Mouse (Mus musculus): Measurements from ENCODE around the gene Ucp3. TPM values are rescaled to one million over a fixed set of nuclear protein-coding genes. Genes with fewer than 3 reads are reported as not detected.
A peak's percentile ranks its signal among the peaks of the same experiment; 100 is the strongest.

The Ucp3 gene
- polyA plus RNA-seq, 1 experiment from 2014 or later: not detected

DNA sequence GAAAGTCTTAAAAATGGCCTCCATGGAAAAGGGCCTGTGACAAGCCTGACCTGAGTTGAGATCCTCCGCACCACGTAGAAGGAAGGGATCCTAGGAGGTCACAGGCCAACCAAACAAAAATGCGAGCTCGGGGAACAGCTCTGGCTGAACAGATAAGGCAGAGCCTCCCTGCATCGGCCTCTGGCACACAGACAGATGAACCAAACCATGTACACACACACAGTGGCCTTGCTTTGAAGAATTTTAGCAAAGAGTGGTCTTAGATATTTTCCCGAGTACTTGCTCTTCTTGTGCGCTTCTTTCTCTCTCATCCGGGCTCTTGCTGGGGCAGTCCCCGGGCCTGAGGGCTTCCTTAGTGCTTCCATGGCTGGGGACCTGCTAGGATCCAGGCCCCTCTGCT is 9.6 kb upstream of the Ucp3 start:
- Histone ChIP-seq H3K27me3 (no peaks in the 10 kb centered on the region), H3K9ac (no peak overlapping the region), H3K36me3 (peaks cover 16% of the 10 kb centered on the region), H3K9me3 (no peaks in the 10 kb centered on the region), H3K27ac (replicated peaks) (no peak overlapping the region), H3K4me2 (no peak overlapping the region), H3K4me1 (replicated peaks) (0 out of 2 replicates have a peak, but pooled peaks cover 7% of the 10 kb centered on the region), H3K4me3 (no peak overlapping the region)
- 91% methylated on average over 9 of the region's 9 CpGs for WGBS
- no peak for ATAC-seq (ENCODE audit: low FRiP score, low read depth)

DNA sequence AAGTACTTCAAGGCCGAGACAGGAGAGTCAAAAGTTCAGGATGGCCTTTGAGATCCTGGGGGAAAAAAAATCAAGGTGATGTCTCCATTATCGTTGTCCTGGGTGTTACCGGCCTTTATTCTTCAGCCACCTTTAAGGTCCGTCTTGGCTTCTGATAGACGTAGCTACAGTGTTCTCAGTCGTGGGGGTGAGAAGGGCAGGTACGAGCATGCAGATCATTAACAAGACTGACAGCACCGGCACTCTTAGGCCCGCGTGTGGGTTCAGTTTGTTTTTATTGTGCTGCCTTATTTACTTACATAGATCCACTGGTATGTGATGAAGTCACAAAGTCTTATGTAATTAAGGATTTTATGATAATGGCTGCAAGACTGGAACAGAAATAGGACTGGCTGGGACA is 9.0 kb upstream of the Ucp3 start:
- Histone ChIP-seq H3K36me3 (peaks cover 16% of the 10 kb centered on the region), H3K4me3 (no peak overlapping the region), H3K27ac (replicated peaks) (no peak overlapping the region), H3K4me2 (no peak overlapping the region), H3K4me1 (replicated peaks) (0 out of 2 replicates have a peak, but pooled peaks cover 7% of the 10 kb centered on the region), H3K9ac (no peak overlapping the region), H3K9me3 (no peaks in the 10 kb centered on the region), H3K27me3 (no peaks in the 10 kb centered on the region)
- ATAC-seq (ENCODE audit: low FRiP score, low read depth): no peak
- 93% methylated on average over 10 of the region's 10 CpGs for WGBS

DNA sequence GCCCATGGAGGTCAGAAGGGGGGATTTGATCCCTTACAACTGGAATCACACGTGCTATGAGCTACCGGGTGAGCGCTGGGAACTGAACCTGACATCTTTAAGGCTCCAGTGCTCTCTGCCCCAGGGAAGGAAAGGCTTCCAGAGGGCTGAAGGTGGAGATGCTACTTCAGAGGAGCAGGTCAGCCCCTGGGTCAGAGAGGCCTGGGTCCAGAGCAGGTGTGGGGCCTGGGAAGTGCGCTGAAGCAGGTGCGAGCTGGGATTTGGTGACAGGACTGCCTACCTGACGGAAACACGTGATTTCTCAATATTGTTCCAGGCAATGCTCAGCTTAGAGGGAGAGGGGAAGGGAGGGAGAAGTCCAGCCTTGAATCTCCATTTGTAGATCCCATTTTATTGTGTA is 8.5 kb upstream of the Ucp3 start:
- ATAC-seq (ENCODE audit: low FRiP score, low read depth): no peak
- Histone ChIP-seq H3K4me1 (replicated peaks) (0 out of 2 replicates have a peak, but pooled peaks cover 7% of the 10 kb centered on the region), H3K27ac (replicated peaks) (no peak overlapping the region), H3K4me2 (no peak overlapping the region), H3K36me3 (peaks cover 15% of the 10 kb centered on the region), H3K9me3 (no peaks in the 10 kb centered on the region), H3K27me3 (no peaks in the 10 kb centered on the region), H3K9ac (no peak overlapping the region), H3K4me3 (no peak overlapping the region)
- WGBS: 97% methylated on average over 7 of the region's 7 CpGs

DNA sequence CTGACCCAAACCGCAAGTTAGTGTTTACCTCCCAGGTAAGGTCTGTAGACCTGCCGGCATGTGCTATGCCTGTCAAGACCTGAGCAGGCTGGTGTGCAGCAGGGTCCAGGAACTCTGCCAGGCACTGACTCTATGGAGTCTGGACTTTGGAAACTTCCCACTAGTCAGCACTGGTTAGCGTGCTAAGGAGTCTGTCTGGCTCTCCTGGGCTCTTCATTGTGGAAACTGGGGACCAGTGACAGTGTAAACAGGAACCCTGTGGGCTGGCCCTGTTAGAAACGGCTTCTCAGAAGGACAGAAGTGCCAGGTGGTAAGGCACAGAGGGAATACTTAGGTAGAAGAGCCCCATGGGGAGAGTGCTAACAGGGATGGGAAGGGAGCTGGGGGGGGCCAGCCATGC is 7.5 kb upstream of the Ucp3 start:
- H3K4me1 ChIP-seq (replicated peaks): 0 out of 2 replicates have a peak, but pooled peaks cover 7% of the 10 kb centered on the region
- H3K36me3 ChIP-seq: peaks cover 9% of the 10 kb centered on the region
- no peak overlapping the region; the same call in 1 of the 2 replicates for H3K27ac ChIP-seq (replicated peaks)
- 88% methylated on average over 4 of the region's 4 CpGs for WGBS
- H3K9ac ChIP-seq: no peak overlapping the region
- H3K4me3 ChIP-seq: no peak overlapping the region
- no peaks in the 10 kb centered on the region for H3K27me3 ChIP-seq
- H3K9me3 ChIP-seq: no peaks in the 10 kb centered on the region
- no peak for ATAC-seq (ENCODE audit: low FRiP score, low read depth)
- no peak overlapping the region for H3K4me2 ChIP-seq

DNA sequence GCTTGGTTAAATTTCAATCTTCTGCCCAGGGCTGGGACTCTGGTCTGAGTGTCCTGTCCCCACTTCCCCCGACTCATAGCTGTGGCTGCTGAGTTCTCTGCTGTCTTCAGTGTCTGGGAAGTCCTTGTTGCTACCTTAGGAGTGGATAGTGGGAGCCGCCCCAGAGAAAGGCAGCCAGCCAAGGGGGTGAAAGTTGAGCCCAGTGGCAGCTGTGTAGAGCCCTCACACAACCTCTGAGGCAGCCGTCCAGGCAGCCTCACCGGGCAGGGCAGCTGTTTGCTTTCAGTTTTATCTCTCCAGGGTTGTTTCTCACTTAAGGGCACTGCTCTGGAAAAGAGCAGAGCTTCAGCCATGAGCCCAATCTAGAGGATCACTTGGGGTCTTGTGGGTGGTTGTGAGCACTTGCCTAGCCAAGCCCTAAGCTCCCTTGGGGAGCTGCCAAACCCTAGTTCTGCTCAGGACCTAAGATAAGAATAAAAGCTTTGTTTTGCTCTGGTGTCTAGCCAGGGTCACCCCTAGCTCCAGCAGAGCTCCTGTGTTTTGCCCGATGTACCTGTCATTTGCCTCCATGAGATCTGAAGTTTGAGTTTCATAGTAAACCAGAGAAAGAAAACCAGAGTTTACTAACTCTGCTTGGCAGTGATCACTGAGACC is 7.0 kb upstream of the Ucp3 start:
- Histone ChIP-seq H3K27ac (replicated peaks) (no peak overlapping the region; the same call in 1 of the 2 replicates), H3K4me1 (replicated peaks) (0 out of 2 replicates have a peak, but pooled peaks cover 7% of the 10 kb centered on the region), H3K9ac (no peak overlapping the region), H3K4me2 (no peak overlapping the region), H3K4me3 (no peak overlapping the region), H3K36me3 (peaks cover 5% of the 10 kb centered on the region; the same call in 1 of the 2 replicates), H3K27me3 (no peaks in the 10 kb centered on the region), H3K9me3 (no peaks in the 10 kb centered on the region)
- WGBS: 71% methylated on average over 5 of the region's 5 CpGs
- ATAC-seq (ENCODE audit: low FRiP score, low read depth): peak; percentile 59; the same call in 1 of the 2 replicates

DNA sequence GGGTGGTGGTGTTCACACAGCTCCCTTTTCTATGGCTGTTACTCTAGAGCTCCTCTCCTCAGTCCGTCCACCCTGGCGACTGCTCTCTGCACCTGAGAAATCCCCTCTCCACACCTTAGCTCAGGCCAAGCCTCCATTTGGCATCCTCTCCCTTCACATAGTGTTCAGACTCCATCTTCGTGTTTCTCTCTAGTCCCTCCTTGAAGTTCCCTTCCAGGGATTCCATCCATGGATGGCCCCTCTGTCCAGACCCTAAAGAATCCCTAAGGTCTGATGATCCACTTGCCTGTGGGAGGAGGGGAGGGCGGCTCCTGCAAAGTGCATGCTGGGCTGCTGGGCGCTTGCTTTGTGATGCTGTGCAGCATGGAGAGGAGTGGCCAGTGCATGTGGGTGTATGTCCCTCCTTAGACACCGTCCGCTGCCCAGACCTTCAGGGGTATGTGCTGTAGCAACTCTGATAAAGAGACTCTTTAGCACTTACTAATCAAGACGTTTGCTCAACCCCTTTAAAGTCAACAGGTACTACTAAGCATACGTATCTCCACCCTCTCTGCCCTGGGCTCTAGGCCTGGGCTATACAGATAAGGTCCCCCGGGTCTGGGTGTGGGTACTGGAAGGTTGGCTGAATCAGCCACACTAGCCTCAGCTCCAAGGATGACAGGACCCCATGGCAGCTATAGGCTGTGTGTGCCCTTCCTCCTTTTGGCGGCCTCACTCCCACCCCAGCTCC is 5.8 kb upstream of the Ucp3 start:
- Histone ChIP-seq H3K4me1 (replicated peaks) (0 out of 2 replicates have a peak, but pooled peaks cover 7% of the 10 kb centered on the region), H3K27me3 (no peaks in the 10 kb centered on the region), H3K9ac (no peak overlapping the region), H3K4me3 (no peak overlapping the region), H3K4me2 (no peak overlapping the region), H3K36me3 (peaks cover 5% of the 10 kb centered on the region; the same call in 1 of the 2 replicates), H3K9me3 (no peaks in the 10 kb centered on the region), H3K27ac (replicated peaks) (no peak overlapping the region)
- WGBS: 93% methylated on average over 11 of the region's 11 CpGs
- ATAC-seq (ENCODE audit: low FRiP score, low read depth): peak; percentile 42; the same call in 1 of the 2 replicates

DNA sequence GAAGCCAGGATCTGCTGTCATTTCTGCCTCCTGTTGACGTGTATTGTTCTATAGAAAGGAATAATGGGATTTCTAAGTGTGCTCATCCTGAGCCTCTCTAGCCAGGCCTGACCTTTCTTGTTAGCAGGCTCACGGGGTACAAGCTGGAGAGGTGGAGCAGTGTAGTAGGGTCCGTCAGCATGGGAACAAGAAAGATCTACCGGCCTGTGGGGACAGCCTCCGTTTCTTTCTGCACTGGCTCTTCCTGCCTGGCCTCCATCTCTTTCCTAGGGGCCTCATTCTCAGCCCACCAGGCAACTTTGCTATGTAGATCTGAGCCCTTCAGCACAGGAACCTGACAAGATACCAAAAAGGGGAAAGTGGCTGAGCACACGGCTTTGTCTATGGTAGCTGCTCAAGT is 4.0 kb upstream of the Ucp3 start:
- no peak for ATAC-seq (ENCODE audit: low FRiP score, low read depth)
- no peak overlapping the region for H3K27ac ChIP-seq (replicated peaks)

DNA sequence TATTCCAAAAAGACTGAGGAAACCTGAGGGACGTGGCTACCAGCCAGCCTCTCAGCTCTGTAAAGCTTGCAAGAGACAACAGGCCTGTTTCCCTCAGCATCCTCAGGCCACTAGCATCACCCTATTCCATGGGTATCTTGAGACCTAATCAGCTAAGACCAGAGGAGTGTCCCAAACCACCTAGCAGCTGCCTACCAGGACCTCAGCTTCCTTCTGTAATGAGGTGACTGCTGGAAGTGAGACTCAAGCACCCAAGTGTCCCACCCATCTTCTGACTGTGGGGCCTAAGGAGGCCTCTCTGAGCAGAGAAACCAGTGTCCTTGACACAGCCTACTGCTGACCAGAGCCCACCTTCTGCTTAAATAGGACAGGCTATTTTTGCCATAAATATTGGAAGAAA is 3.3 kb upstream of the Ucp3 start:
- 91% methylated on average over 1 of the region's 1 CpGs for WGBS
- no peaks in the 10 kb centered on the region for H3K9me3 ChIP-seq
- no peak for ATAC-seq (ENCODE audit: low FRiP score, low read depth)
- H3K36me3 ChIP-seq: peaks cover 5% of the 10 kb centered on the region; the same call in 1 of the 2 replicates
- no peak overlapping the region for H3K4me2 ChIP-seq
- 0 out of 2 replicates have a peak, but pooled peaks cover 7% of the 10 kb centered on the region for H3K4me1 ChIP-seq (replicated peaks)
- H3K27ac ChIP-seq (replicated peaks): no peak overlapping the region
- H3K4me3 ChIP-seq: no peak overlapping the region
- no peaks in the 10 kb centered on the region for H3K27me3 ChIP-seq
- H3K9ac ChIP-seq: no peak overlapping the region

More for the DNA sequence above, 4.0 kb upstream of the Ucp3 start:
- WGBS: 92% methylated on average over 6 of the region's 6 CpGs
- Histone ChIP-seq H3K9ac (no peak overlapping the region), H3K27me3 (no peaks in the 10 kb centered on the region), H3K4me2 (no peak overlapping the region), H3K4me3 (no peak overlapping the region), H3K36me3 (peaks cover 5% of the 10 kb centered on the region; the same call in 1 of the 2 replicates), H3K4me1 (replicated peaks) (0 out of 2 replicates have a peak, but pooled peaks cover 7% of the 10 kb centered on the region), H3K9me3 (no peaks in the 10 kb centered on the region)

DNA sequence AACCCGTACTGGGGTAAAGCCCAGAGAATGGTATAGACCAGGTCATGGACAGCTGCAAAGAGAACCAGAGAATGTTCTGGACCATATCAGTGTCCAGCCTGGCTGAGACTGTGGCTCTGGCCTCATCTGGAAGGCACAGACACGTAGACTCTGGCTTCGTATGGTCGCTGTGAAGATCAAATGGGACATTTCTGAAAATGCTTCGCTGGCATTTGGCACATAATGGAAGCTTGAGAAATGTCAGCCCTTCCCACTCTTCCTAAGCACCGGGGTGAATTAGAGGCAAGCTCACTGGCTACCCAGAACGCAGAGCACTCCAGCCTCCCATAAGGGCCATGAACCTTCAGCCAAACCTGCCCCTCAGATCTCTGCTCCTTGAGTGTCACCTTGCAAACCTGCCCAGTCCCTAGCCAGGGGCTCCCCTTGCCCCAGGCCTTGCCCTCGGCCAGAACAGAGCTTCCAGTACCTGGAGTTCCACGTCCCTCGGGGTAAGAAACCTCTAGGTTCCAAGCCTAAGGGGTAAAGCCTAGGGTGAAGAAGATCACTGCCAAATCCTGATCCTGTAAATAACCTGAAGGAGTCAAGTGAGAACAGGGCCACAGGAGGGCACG is 1.9 kb upstream of the Ucp3 start:
- Histone ChIP-seq H3K4me3 (no peak overlapping the region), H3K27ac (replicated peaks) (no peak overlapping the region), H3K36me3 (peaks cover 5% of the 10 kb centered on the region; the same call in 1 of the 2 replicates), H3K4me2 (no peak overlapping the region), H3K27me3 (no peaks in the 10 kb centered on the region), H3K9me3 (no peaks in the 10 kb centered on the region), H3K4me1 (replicated peaks) (no peaks in the 10 kb centered on the region), H3K9ac (no peak overlapping the region)
- 94% methylated on average over 11 of the region's 11 CpGs for WGBS
- no peak for ATAC-seq (ENCODE audit: low FRiP score, low read depth)

DNA sequence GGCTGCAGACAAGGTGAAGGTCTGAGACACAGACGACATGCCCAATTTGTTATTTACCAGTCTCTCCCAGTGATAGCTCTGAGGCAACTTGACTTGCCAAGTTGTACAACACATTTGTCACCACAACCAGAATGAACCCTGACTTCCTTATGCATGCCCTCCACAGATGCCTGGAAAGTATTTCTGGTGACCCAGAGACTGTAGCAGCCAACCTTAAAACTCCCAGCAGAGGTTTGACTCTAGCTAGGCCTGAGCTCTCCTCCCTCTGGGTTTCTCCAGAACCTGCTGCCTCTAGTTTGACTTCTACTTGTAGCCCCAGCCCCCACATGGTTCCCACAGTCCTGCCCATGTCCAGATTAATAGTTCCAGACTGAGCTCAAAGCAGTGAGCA is 1.4 kb upstream of the Ucp3 start:
- 87% methylated on average over 1 of the region's 1 CpGs for WGBS

DNA sequence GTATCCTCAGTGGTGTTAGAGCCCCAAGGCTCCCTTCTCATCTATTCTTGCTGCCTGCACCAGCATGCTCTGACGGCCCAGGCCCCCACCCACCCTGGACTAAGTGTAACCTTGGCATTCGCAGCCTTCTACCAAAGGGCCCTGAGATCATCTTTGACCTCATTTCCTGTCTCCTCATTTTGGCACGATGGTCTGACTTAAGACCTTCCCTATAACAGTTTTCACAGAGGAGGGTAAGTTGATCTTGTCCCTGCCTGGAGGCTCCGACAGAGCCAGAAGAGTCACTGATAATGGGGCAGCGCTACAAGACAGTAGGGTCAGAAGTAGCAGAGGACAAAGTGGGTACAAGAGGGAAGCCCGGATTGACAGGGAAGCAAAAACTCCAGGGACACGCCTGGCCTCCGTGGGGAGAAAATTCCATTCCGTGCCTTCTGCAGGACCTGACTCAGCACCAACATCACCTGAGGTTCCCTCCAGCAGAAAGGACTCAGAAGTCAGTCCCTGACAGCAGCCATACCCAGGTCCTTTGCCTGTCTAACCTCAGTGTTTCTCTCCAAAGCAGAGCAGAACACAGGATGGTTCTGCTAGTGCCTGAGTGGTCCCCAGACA is 1.2 kb downstream of the Ucp3 start:
- WGBS: 92% methylated on average over 9 of the region's 9 CpGs

More for the DNA sequence above, 1.4 kb upstream of the Ucp3 start:
- Histone ChIP-seq H3K27ac (replicated peaks) (no peak overlapping the region), H3K9ac (no peak overlapping the region), H3K36me3 (peaks cover 5% of the 10 kb centered on the region; the same call in 1 of the 2 replicates), H3K9me3 (no peaks in the 10 kb centered on the region), H3K4me2 (no peak overlapping the region), H3K4me1 (replicated peaks) (no peaks in the 10 kb centered on the region), H3K27me3 (no peaks in the 10 kb centered on the region), H3K4me3 (no peak overlapping the region)
- no peak for ATAC-seq (ENCODE audit: low FRiP score, low read depth)

More for the DNA sequence above, 1.2 kb downstream of the Ucp3 start:
- Histone ChIP-seq H3K9me3 (no peaks in the 10 kb centered on the region), H3K4me2 (no peak overlapping the region), H3K27ac (replicated peaks) (no peak overlapping the region), H3K27me3 (no peaks in the 10 kb centered on the region), H3K36me3 (0 out of 2 replicates have a peak, but pooled peaks cover 5% of the 10 kb centered on the region), H3K4me1 (replicated peaks) (no peaks in the 10 kb centered on the region), H3K4me3 (no peak overlapping the region), H3K9ac (no peak overlapping the region)
- ATAC-seq (ENCODE audit: low FRiP score, low read depth): no peak

Data from hindbrain, embryonic 15.5 days (tissue).